Mouse (Mus musculus) limb, embryonic 11.5 days (tissue): ENCODE results near the gene Myo1f. TPM values are rescaled to one million over a fixed set of nuclear protein-coding genes. Genes with fewer than 3 reads are reported as not detected.

Experiments used
- ATAC-seq: fragments of 200-750 bp; cut with Nextera tagmentation; 2 replicates; pipeline ENCODE4 v1.8.0; 2017; ENCODE audit warnings: low read depth; ENCODE audit not compliant: insufficient number of reproducible peaks, low FRiP score, low TSS enrichment
- DNase-seq: peaks from one replicate; pipeline ENCODE4 v3.0.0-alpha.2; 2015; ENCODE audit warnings: low spot score
- H3K27ac ChIP-seq: fragments of 300-500 bp; sonication (generic); replicated peaks from 2 replicates; pipeline ENCODE4 v1.5.1; 2014; ENCODE audit warnings: low read depth, mild to moderate bottlenecking, low read length
- H3K27me3 ChIP-seq: fragments of 300-500 bp; sonication (generic); 2 replicates; pipeline ENCODE4 v1.6.1; 2014; ENCODE audit warnings: mild to moderate bottlenecking, low read length, mixed read lengths; ENCODE audit not compliant: control insufficient read depth, insufficient read depth
- H3K36me3 ChIP-seq: fragments of 300-500 bp; sonication (generic); 2 replicates; pipeline ENCODE4 v1.6.1; 2014; ENCODE audit warnings: mild to moderate bottlenecking, low read length, moderate library complexity, mixed read lengths; ENCODE audit not compliant: control insufficient read depth, insufficient read depth
- H3K4me1 ChIP-seq: fragments of 300-500 bp; sonication (generic); 2 replicates; pipeline ENCODE4 v1.6.1; 2014; ENCODE audit warnings: low read length, mixed read lengths; ENCODE audit not compliant: control insufficient read depth, insufficient read depth
- H3K4me2 ChIP-seq: fragments of 300-500 bp; sonication (generic); 2 replicates; pipeline ENCODE4 v1.6.1; 2014; ENCODE audit warnings: low read depth, mild to moderate bottlenecking, moderate library complexity; ENCODE audit not compliant: severe bottlenecking
- H3K4me3 ChIP-seq: fragments of 300-500 bp; sonication (generic); 2 replicates; pipeline ENCODE4 v1.5.1; 2014; ENCODE audit warnings: low read depth, low read length
- H3K9ac ChIP-seq: fragments of 300-500 bp; sonication (generic); 2 replicates; pipeline ENCODE4 v1.6.1; 2014; ENCODE audit warnings: mild to moderate bottlenecking, low read length
- H3K9me3 ChIP-seq: fragments of 300-500 bp; sonication (generic); 2 replicates; pipeline ENCODE4 v1.6.1; 2016; ENCODE audit warnings: low read length; ENCODE audit not compliant: control insufficient read depth
- WGBS: fragments of 180-500 bp; shearing (Covaris S2); extraction: QIAGEN DNeasy Blood & Tissue Kit; methylation state at CpG from one replicate; pipeline ENCODE4 v1.1.7; 2014; 5-methylcytosine and 5-hydroxymethylcytosine counted together
- polyA plus RNA-seq: library from polyadenylated mRNA; unstranded; fragments of >200 nt; fragmentation: Nextera tagmentation; extraction: Ambion mirVana; gene quantifications from 2 replicates; pipeline ENCODE4 v1.2.1, GENCODE M21; 2014

The Myo1f gene
- polyA plus RNA-seq, 1 experiment from 2014 or later, result 1.1 TPM

GRCm38 (mm10) chr17:33523918-33524755 lies 31.4 kb upstream of the Myo1f start, which contains the start of gene Adamts10:
TSS of gene Adamts10 (plus strand) at chr17:33524204.
- H3K9ac ChIP-seq, result peak within 1 kb of the TSS; percentile 77
- DNase-seq (peak; percentile 91), ATAC-seq (peak; percentile 81)
- H3K4me1 ChIP-seq, result peaks cover 14% of the 10 kb centered on the region
- peak within 1 kb of the TSS; percentile 77 for H3K4me2 ChIP-seq
- under 1% methylated on average over 44 of the region's 44 CpGs for WGBS
- H3K27me3 ChIP-seq, result no peaks in the 10 kb centered on the region
- H3K27ac ChIP-seq, result peak within 1 kb of the TSS; percentile 94
- no peaks in the 10 kb centered on the region for H3K9me3 ChIP-seq
- H3K36me3 ChIP-seq, result peaks cover 11% of the 10 kb centered on the region; the same call in 1 of the 2 replicates
- H3K4me3 ChIP-seq, result peak within 1 kb of the TSS; percentile 63

GRCm38 (mm10) chr17:33524806-33525373 lies 30.6 kb upstream of the Myo1f start:
- Histone ChIP-seq H3K4me1 (peaks cover 14% of the 10 kb centered on the region), H3K27ac (peak overlapping the region; percentile 94), H3K9me3 (no peaks in the 10 kb centered on the region), H3K9ac (peak overlapping the region; percentile 77), H3K27me3 (no peaks in the 10 kb centered on the region), H3K36me3 (peaks cover 11% of the 10 kb centered on the region; the same call in 1 of the 2 replicates), H3K4me3 (peak overlapping the region; percentile 63), H3K4me2 (peak overlapping the region; percentile 77)
- peak; percentile 72 for ATAC-seq
- peak; percentile 76 for DNase-seq
- WGBS, result 4% methylated on average over 2 of the region's 2 CpGs

- H3K36me3 ChIP-seq, result peaks cover 17% of the 10 kb centered on the region
- WGBS, result 83% methylated on average over 3 of the region's 3 CpGs
- no peak overlapping the region for H3K27ac ChIP-seq
- H3K4me1 ChIP-seq, result peaks cover 14% of the 10 kb centered on the region
- H3K27me3 ChIP-seq, result no peaks in the 10 kb centered on the region
- no peak overlapping the region for H3K4me3 ChIP-seq
- no peak for DNase-seq
- no peak for ATAC-seq
- no peak overlapping the region for H3K4me2 ChIP-seq
- H3K9ac ChIP-seq, result no peak overlapping the region
- H3K9me3 ChIP-seq, result no peaks in the 10 kb centered on the region
These were observed 29.0 kb upstream of the Myo1f start for GRCm38 (mm10) chr17:33526506-33526905.

GRCm38 (mm10) chr17:33539106-33539675 lies 16.3 kb upstream of the Myo1f start:
- ATAC-seq (no peak), DNase-seq (peak; percentile 50)
- H3K36me3 ChIP-seq, result peaks cover 11% of the 10 kb centered on the region; the same call in 1 of the 2 replicates
- no peak overlapping the region for H3K27ac ChIP-seq
- H3K4me1 ChIP-seq, result no peaks in the 10 kb centered on the region
- WGBS, result 85% methylated on average over 3 of the region's 3 CpGs
- H3K4me3 ChIP-seq, result no peak overlapping the region
- H3K4me2 ChIP-seq, result no peak overlapping the region
- no peak overlapping the region for H3K9ac ChIP-seq
- H3K27me3 ChIP-seq, result no peaks in the 10 kb centered on the region
- H3K9me3 ChIP-seq, result no peaks in the 10 kb centered on the region

- DNase-seq (no peak), ATAC-seq (no peak)
- Histone ChIP-seq H3K27me3 (no peaks in the 10 kb centered on the region), H3K4me1 (no peaks in the 10 kb centered on the region), H3K36me3 (peaks cover 8% of the 10 kb centered on the region; the same call in 1 of the 2 replicates), H3K9ac (no peak overlapping the region), H3K4me3 (no peak overlapping the region), H3K4me2 (no peak overlapping the region), H3K27ac (no peak overlapping the region), H3K9me3 (no peaks in the 10 kb centered on the region)
- WGBS, result 94% methylated on average over 4 of the region's 4 CpGs
These were observed 15.6 kb upstream of the Myo1f start for GRCm38 (mm10) chr17:33539878-33540277.

DNA sequence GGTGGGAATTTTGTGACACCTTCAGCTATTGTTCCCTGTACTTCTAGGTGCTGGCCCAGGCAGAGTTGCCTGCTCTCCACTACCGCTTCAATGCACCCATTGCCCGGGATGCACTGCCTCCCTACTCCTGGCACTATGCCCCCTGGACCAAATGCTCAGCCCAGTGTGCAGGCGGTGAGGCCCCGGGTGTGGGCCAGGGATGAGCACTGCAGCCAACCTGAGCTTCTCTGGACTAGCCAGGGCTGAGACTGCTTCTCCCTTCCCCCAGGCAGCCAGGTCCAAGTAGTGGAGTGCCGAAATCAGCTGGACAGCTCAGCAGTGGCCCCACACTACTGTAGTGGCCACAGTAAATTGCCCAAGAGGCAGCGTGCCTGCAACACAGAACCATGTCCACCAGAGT lies 6.3 kb upstream of the Myo1f start:
- Histone ChIP-seq H3K4me3 (no peak overlapping the region), H3K27ac (no peak overlapping the region), H3K4me2 (no peak overlapping the region), H3K4me1 (no peaks in the 10 kb centered on the region), H3K36me3 (peaks cover 10% of the 10 kb centered on the region; the same call in 1 of the 2 replicates), H3K27me3 (no peaks in the 10 kb centered on the region), H3K9me3 (no peaks in the 10 kb centered on the region), H3K9ac (no peak overlapping the region)
- WGBS, result 95% methylated on average over 6 of the region's 6 CpGs
- ATAC-seq (no peak), DNase-seq (no peak)

DNA sequence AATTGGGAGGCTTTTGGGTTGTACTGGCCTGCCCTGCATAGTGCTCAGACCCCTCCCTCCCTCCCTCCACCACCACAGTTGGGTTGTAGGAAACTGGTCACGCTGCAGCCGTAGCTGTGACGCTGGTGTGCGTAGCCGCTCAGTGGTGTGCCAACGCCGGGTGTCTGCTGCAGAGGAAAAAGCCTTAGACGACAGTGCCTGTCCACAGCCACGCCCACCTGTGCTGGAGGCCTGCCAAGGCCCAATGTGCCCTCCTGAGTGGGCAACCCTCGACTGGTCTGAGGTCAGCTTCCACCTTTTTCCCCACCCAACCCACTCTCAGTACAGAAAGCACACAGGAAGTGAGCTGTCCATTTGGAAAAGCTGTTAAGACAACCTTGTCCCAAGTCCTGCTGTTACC lies 5.1 kb upstream of the Myo1f start:
- no peak overlapping the region for H3K4me3 ChIP-seq
- H3K9ac ChIP-seq, result no peak overlapping the region
- no peak overlapping the region for H3K27ac ChIP-seq
- H3K4me1 ChIP-seq, result no peaks in the 10 kb centered on the region
- H3K27me3 ChIP-seq, result no peaks in the 10 kb centered on the region
- H3K9me3 ChIP-seq, result no peaks in the 10 kb centered on the region
- DNase-seq (no peak), ATAC-seq (no peak)
- no peak overlapping the region for H3K4me2 ChIP-seq
- WGBS, result 89% methylated on average over 10 of the region's 10 CpGs
- H3K36me3 ChIP-seq, result peaks cover 8% of the 10 kb centered on the region; the same call in 1 of the 2 replicates

DNA sequence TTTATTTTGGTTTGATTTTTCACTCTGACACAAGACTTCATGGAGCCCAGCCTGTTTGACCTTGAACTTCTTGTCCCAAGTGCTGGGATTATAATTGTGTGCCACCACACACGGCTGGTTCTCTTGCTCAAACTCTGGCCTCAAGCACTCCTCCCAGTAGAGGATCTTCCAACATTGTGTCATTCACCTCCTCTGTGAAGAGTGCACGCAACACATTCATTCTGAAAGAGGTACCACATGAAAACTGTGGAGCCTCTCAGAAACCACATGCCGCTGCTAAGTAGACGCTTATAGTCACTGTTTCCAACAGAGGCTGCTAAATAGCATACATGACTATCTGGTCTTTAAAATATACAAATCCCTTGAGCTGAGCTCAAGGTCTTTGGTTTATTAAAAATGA lies 3.4 kb upstream of the Myo1f start:
- H3K27ac ChIP-seq, result no peak overlapping the region
- 95% methylated on average over 4 of the region's 4 CpGs for WGBS
- DNase-seq (no peak), ATAC-seq (no peak)
- H3K9ac ChIP-seq, result no peak overlapping the region
- no peak overlapping the region for H3K4me2 ChIP-seq
- no peaks in the 10 kb centered on the region for H3K27me3 ChIP-seq
- H3K9me3 ChIP-seq, result no peaks in the 10 kb centered on the region
- peaks cover 8% of the 10 kb centered on the region; the same call in 1 of the 2 replicates for H3K36me3 ChIP-seq
- no peak overlapping the region for H3K4me3 ChIP-seq
- no peaks in the 10 kb centered on the region for H3K4me1 ChIP-seq
